ENCODE assay signal across 13 mouse cellular contexts in the genomic region with DNA sequence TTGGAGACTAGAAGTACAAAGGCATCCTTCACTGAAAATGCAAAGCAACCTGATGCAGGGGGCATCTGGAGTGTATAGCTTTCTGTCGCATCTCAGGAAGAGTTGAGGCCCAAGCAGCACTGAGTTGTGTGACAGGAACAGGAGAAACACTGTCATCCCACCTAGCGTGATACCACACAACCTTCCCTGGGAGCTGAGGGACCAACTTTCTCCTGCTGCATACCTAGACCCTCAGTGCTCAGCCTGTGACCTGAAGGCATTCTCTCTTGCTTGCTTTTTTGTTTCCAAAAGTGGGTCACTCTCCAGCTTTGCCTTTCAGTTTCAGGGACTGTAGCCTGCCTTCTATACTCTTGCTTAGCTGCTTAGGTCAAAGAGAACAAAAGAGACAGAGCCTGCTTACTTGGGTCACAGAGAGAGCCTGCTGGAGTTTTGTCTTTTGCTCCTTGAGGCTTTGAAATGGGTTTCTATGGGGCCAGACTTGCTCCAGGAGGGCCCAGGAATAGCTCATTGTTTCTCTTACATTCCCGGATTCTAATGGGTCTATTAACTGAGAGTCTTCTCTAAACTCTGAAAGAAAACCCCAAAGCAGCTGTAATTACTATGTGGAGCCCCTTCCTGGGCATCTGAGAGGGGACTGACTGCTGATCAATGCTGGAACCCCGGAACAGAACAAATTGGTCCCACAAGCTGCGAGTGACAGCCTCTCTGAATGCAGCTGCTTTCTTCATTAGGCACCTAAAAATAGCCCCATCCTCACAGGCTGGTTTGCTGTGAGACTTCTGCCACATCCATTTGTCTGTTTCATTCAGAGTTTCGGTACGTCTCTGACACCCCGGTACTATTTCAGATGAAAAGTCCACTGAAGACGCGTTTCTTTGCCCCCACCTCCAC.
DNase-seq lines count a peak whose midpoint lies in the region; ATAC-seq lines count a peak whose summit lies in the region.
"Had no signal": no experiment of that assay in that cellular context is flagged by ENCODE, and none has a peak within 500 bp of the region (broad histone marks: within the 10 kb centered on the region; RNA-seq: fewer than 3 reads in every experiment).

No protein-coding gene starts in this region.

- no peaks in the 10 kb centered on the region for H3K9me3 ChIP-seq in midbrain, embryonic 11.5 days (ENCODE audit: control insufficient read depth, low read length)
- no peaks in the 10 kb centered on the region for H3K9me3 ChIP-seq in midbrain, embryonic 14.5 days (ENCODE audit: control insufficient read depth, low read length)
- no peaks in the 10 kb centered on the region for H3K9me3 ChIP-seq in forebrain, embryonic 14.5 days (replicated peaks; ENCODE audit: control insufficient read depth, low read length)
- H3K9me3 ChIP-seq in neural tube, embryonic 15.5 days (replicated peaks): no peaks in the 10 kb centered on the region

- H3K4me3 ChIP-seq in midbrain, embryonic 11.5 days (ENCODE audit: low read depth, low read length): no peak overlapping the region
- H3K4me3 ChIP-seq in midbrain, embryonic 14.5 days (replicated peaks; ENCODE audit: low read depth, low read length): no peak overlapping the region
- H3K4me3 ChIP-seq in forebrain, embryonic 14.5 days (ENCODE audit: low read depth, low read length): no peak overlapping the region
- H3K4me3 ChIP-seq in neural tube, embryonic 15.5 days (replicated peaks): no peak overlapping the region

- no peaks in the 10 kb centered on the region for H3K36me3 ChIP-seq in midbrain, embryonic 11.5 days (ENCODE audit: control insufficient read depth, insufficient read depth, low read length)
- no peaks in the 10 kb centered on the region for H3K36me3 ChIP-seq in midbrain, embryonic 14.5 days (ENCODE audit: control insufficient read depth, insufficient read depth, low read length)
- no peaks in the 10 kb centered on the region for H3K36me3 ChIP-seq in forebrain, embryonic 14.5 days (ENCODE audit: control insufficient read depth, insufficient read depth, low read length)
- no peaks in the 10 kb centered on the region for H3K36me3 ChIP-seq in neural tube, embryonic 15.5 days

- no peak overlapping the region; the same call in 1 of the 2 replicates for H3K4me2 ChIP-seq in midbrain, embryonic 11.5 days
- no peak overlapping the region for H3K4me2 ChIP-seq in midbrain, embryonic 14.5 days (ENCODE audit: low read length)
- H3K4me2 ChIP-seq in forebrain, embryonic 14.5 days (ENCODE audit: low read length): no peak overlapping the region
- no peak overlapping the region for H3K4me2 ChIP-seq in neural tube, embryonic 15.5 days
- H3K4me2 ChIP-seq: heart, embryonic 11.5 days had no signal

- 27% methylated on average over 10 of the region's 10 CpGs for WGBS in midbrain, embryonic 11.5 days
- 24% methylated on average over 10 of the region's 10 CpGs for WGBS in midbrain, embryonic 14.5 days
- WGBS in forebrain, embryonic 14.5 days: 3% methylated on average over 10 of the region's 10 CpGs
- 14% methylated on average over 10 of the region's 10 CpGs for WGBS in neural tube, embryonic 15.5 days

- H3K9ac ChIP-seq in midbrain, embryonic 11.5 days (ENCODE audit: low read length): no peak overlapping the region; the same call in 1 of the 2 replicates
- no peak overlapping the region for H3K9ac ChIP-seq in midbrain, embryonic 14.5 days (replicated peaks; ENCODE audit: low read length)
- no peak overlapping the region; the same call in 1 of the 2 replicates for H3K9ac ChIP-seq in forebrain, embryonic 14.5 days (ENCODE audit: low read length)
- H3K9ac ChIP-seq in neural tube, embryonic 15.5 days (replicated peaks): no peak overlapping the region

- no peak for ATAC-seq in midbrain, embryonic 11.5 days (ENCODE audit: low FRiP score)
- no peak for ATAC-seq in midbrain, embryonic 14.5 days (ENCODE audit: low FRiP score, low TSS enrichment)
- peak; percentile 45 for ATAC-seq in forebrain, embryonic 14.5 days
- ATAC-seq in neural tube, embryonic 15.5 days (ENCODE audit: low FRiP score): no peak
- ATAC-seq: inflammation-experienced regulatory T-cells, adult 6 months; lung, postnatal 0 days had no signal

- no peaks in the 10 kb centered on the region for H3K27me3 ChIP-seq in midbrain, embryonic 11.5 days (ENCODE audit: control insufficient read depth, insufficient read depth, low read length)
- no peaks in the 10 kb centered on the region for H3K27me3 ChIP-seq in midbrain, embryonic 14.5 days (ENCODE audit: control insufficient read depth, insufficient read depth, low read length)
- H3K27me3 ChIP-seq in forebrain, embryonic 14.5 days (replicated peaks; ENCODE audit: control insufficient read depth, insufficient read depth, low read length): no peaks in the 10 kb centered on the region
- no peaks in the 10 kb centered on the region for H3K27me3 ChIP-seq in neural tube, embryonic 15.5 days (replicated peaks)

- DNase-seq in heart, adult 11 months: peak; percentile 52
- DNase-seq in heart, adult 9 months (ENCODE audit: low spot score in 2 of 2): no peak
- peak; percentile 89 for DNase-seq in midbrain, embryonic 11.5 days (ENCODE audit: low spot score, missing footprints)
- DNase-seq in midbrain, embryonic 14.5 days: no peak
- DNase-seq in forebrain, embryonic 14.5 days (ENCODE audit: low spot score): peak; percentile 73
- no peak for DNase-seq in kidney, postnatal 10 days
- DNase-seq in thymus, postnatal 36 days: no peak
- DNase-seq: cerebellum, adult 2 months; kidney, postnatal 4 days had no signal

- peaks cover 21% of the 10 kb centered on the region for H3K4me1 ChIP-seq in midbrain, embryonic 11.5 days (ENCODE audit: control insufficient read depth, insufficient read depth, low read length)
- H3K4me1 ChIP-seq in midbrain, embryonic 14.5 days (ENCODE audit: control insufficient read depth, insufficient read depth, low read length): peaks cover 6% of the 10 kb centered on the region; the same call in 1 of the 2 replicates
- peaks cover 29% of the 10 kb centered on the region for H3K4me1 ChIP-seq in forebrain, embryonic 14.5 days (ENCODE audit: control insufficient read depth, insufficient read depth, low read length)
- H3K4me1 ChIP-seq in neural tube, embryonic 15.5 days: peaks cover 14% of the 10 kb centered on the region

- peak overlapping the region; percentile 22; the same call in 1 of the 2 replicates for H3K27ac ChIP-seq in midbrain, embryonic 11.5 days (ENCODE audit: low read depth, low read length)
- no peak overlapping the region for H3K27ac ChIP-seq in midbrain, embryonic 14.5 days (replicated peaks; ENCODE audit: low read depth, low read length)
- H3K27ac ChIP-seq in forebrain, embryonic 14.5 days (ENCODE audit: low read depth, low read length): peak overlapping the region; percentile 72
- H3K27ac ChIP-seq in neural tube, embryonic 15.5 days (replicated peaks): 0 out of 2 replicates have a peak overlapping the region, but pooled peaks have one; percentile 5

Comparison
In these comparisons a context has a peak if more than half of its experiments do, and no peak if none do; other contexts are left out.
1. DNase-seq: peak in heart, adult 11 months (single experiment), midbrain, embryonic 11.5 days (single experiment) and forebrain, embryonic 14.5 days (single experiment); none in heart, adult 9 months (0 of 2), midbrain, embryonic 14.5 days (single experiment), kidney, postnatal 10 days (single experiment) and thymus, postnatal 36 days (0 of 2).